Mouse (Mus musculus): ENCODE measurements around the gene Ift172.

- TF ChIP-seq EP300 (IDR thresholded peaks at IDR 0.05) (no peak), CTCF (IDR thresholded peaks at IDR 0.05) (peak; percentile 33)
Observed at GRCm38 (mm10) chr5:31219911-31220447, 70.9 kb downstream of the Ift172 start.

All from lung, postnatal 0 days (tissue).